Mouse (Mus musculus) frontal cortex, postnatal 10 days (tissue): Measurements from ENCODE around the gene Olfr986.

Experiments used
- DNase-seq, 2 experiments: peaks; one replicate each; pipeline ENCODE4 v3.0.0; 2022; ENCODE audit warnings: low spot score in 2 of 2, mixed read lengths in 1 of 2

Olfr986 gene

GRCm38 (mm10) chr9:40234233-40235072, 53.7 kb downstream of the Olfr986 start:
- no peak for DNase-seq

GRCm38 (mm10) chr9:40235220-40235619, 54.5 kb downstream of the Olfr986 start:
- DNase-seq: no peak
